In the genomic region with DNA sequence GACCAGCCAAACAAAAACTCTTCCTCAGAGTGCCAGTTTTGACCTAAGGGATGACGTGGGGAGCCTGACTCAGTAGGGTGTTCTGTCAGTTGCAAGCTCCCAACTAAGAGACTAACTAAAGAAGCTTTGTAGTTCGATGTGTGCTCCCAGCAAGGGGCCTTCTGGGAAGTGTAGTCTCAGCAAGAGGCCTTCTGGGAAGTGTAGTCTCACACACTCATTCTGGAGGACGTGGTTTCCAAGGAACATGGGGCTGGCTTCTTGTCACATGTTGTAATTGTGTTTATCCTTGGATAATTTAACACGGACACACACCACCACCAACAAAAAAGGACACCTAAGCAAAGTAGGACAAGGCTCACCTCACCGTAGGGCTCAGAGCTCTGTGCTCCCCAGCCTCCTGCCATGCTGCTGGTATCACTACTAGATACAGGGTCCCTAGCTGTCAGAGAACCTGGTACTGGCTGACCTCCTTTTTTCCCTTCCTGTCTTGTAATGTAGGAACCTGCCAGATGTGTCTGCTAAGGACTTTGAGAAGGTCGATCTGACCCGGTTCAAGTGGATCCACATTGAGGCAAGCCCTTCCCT, we compare ENCODE assay signal across 8 mouse cellular contexts. TPM values are rescaled to one million over a fixed set of nuclear protein-coding genes. Genes with fewer than 3 reads are reported as not detected.
DNase-seq lines count a peak whose midpoint lies in the region; ATAC-seq and TF ChIP-seq lines count a peak whose summit lies in the region.

No protein-coding gene starts in this region.

- H3K4me3 ChIP-seq in lung, embryonic 14.5 days (ENCODE audit: low read depth, low read length) = no peak overlapping the region
- H3K4me3 ChIP-seq in lung, adult 2 months (replicated peaks; ENCODE audit: extremely low read depth, low read depth, low read length) = no peak overlapping the region
- H3K4me3 ChIP-seq in embryonic facial prominence, embryonic 12.5 days = no peak overlapping the region
- H3K4me3 ChIP-seq in hindbrain, embryonic 16.5 days (ENCODE audit: low read length) = 0 out of 2 replicates have a peak overlapping the region, but pooled peaks have one; percentile 7
- no peak overlapping the region for H3K4me3 ChIP-seq in lung, postnatal 0 days (ENCODE audit: low read depth, low read length)
- no peak overlapping the region for H3K4me3 ChIP-seq in stomach, embryonic 15.5 days (replicated peaks)

- peak overlapping the region; percentile 42 for H3K4me2 ChIP-seq in lung, embryonic 14.5 days
- peak overlapping the region; percentile 41 for H3K4me2 ChIP-seq in embryonic facial prominence, embryonic 12.5 days (replicated peaks)
- H3K4me2 ChIP-seq in hindbrain, embryonic 16.5 days (ENCODE audit: low read length) = peak overlapping the region; percentile 50
- H3K4me2 ChIP-seq in lung, postnatal 0 days (replicated peaks; ENCODE audit: low read depth, low read length) = no peak overlapping the region
- H3K4me2 ChIP-seq in stomach, embryonic 15.5 days = 0 out of 2 replicates have a peak overlapping the region, but pooled peaks have one; percentile 24

- no peak overlapping the region for H3K9ac ChIP-seq in lung, embryonic 14.5 days
- no peak overlapping the region for H3K9ac ChIP-seq in embryonic facial prominence, embryonic 12.5 days
- H3K9ac ChIP-seq in hindbrain, embryonic 16.5 days (ENCODE audit: low read depth, low read length) = no peak overlapping the region
- no peak overlapping the region for H3K9ac ChIP-seq in lung, postnatal 0 days (replicated peaks; ENCODE audit: low read depth)
- H3K9ac ChIP-seq in stomach, embryonic 15.5 days = no peak overlapping the region

- no peak for TF ChIP-seq CTCF in lung, embryonic 14.5 days (IDR thresholded peaks at IDR 0.05; ENCODE audit: low read depth)
- no peak for TF ChIP-seq CTCF in lung, adult 2 months (IDR thresholded peaks at IDR 0.05; ENCODE audit: insufficient read depth, low read length)
- TF ChIP-seq CTCF in lung, postnatal 0 days (IDR thresholded peaks at IDR 0.05) = no peak

- no peak for TF ChIP-seq EP300 in lung, postnatal 0 days (IDR thresholded peaks at IDR 0.05)

- WGBS in lung, embryonic 14.5 days = 39% methylated on average over 7 of the region's 7 CpGs
- WGBS in lung, adult 2 months = 44% methylated on average over 7 of the region's 7 CpGs
- WGBS in embryonic facial prominence, embryonic 12.5 days = 41% methylated on average over 7 of the region's 7 CpGs
- 44% methylated on average over 7 of the region's 7 CpGs for WGBS in hindbrain, embryonic 16.5 days
- 38% methylated on average over 7 of the region's 7 CpGs for WGBS in lung, postnatal 0 days
- 45% methylated on average over 7 of the region's 7 CpGs for WGBS in stomach, embryonic 15.5 days

- no peaks in the 10 kb centered on the region for H3K9me3 ChIP-seq in lung, embryonic 14.5 days (ENCODE audit: low read depth, low read length)
- no peaks in the 10 kb centered on the region for H3K9me3 ChIP-seq in embryonic facial prominence, embryonic 12.5 days
- no peaks in the 10 kb centered on the region for H3K9me3 ChIP-seq in hindbrain, embryonic 16.5 days (ENCODE audit: control insufficient read depth, low read length)
- H3K9me3 ChIP-seq in lung, postnatal 0 days (ENCODE audit: low read length) = no peaks in the 10 kb centered on the region
- no peaks in the 10 kb centered on the region for H3K9me3 ChIP-seq in stomach, embryonic 15.5 days

- H3K27me3 ChIP-seq in lung, embryonic 14.5 days (ENCODE audit: insufficient read depth, low read length) = no peaks in the 10 kb centered on the region
- H3K27me3 ChIP-seq in embryonic facial prominence, embryonic 12.5 days = no peaks in the 10 kb centered on the region
- no peaks in the 10 kb centered on the region for H3K27me3 ChIP-seq in hindbrain, embryonic 16.5 days (replicated peaks; ENCODE audit: control insufficient read depth, insufficient read depth, low read length)
- H3K27me3 ChIP-seq in lung, postnatal 0 days (replicated peaks; ENCODE audit: insufficient read depth, low read length) = no peaks in the 10 kb centered on the region
- H3K27me3 ChIP-seq in stomach, embryonic 15.5 days (replicated peaks) = no peaks in the 10 kb centered on the region

- peak; percentile 64 for DNase-seq in lung, embryonic 14.5 days
- no peak for DNase-seq in lung, adult 2 months
- DNase-seq in lung, postnatal 0 days (ENCODE audit: low spot score) = peak; percentile 78
- no peak for DNase-seq in spleen, postnatal 14 days (ENCODE audit: low spot score in 2 of 2)

- H3K36me3 ChIP-seq in lung, embryonic 14.5 days (ENCODE audit: insufficient read depth) = no peaks in the 10 kb centered on the region
- H3K36me3 ChIP-seq in embryonic facial prominence, embryonic 12.5 days = no peaks in the 10 kb centered on the region
- H3K36me3 ChIP-seq in hindbrain, embryonic 16.5 days (ENCODE audit: control insufficient read depth, insufficient read depth, low read length) = no peaks in the 10 kb centered on the region
- no peaks in the 10 kb centered on the region for H3K36me3 ChIP-seq in lung, postnatal 0 days (ENCODE audit: insufficient read depth, low read length)
- no peaks in the 10 kb centered on the region for H3K36me3 ChIP-seq in stomach, embryonic 15.5 days

- ATAC-seq in lung, embryonic 14.5 days (ENCODE audit: insufficient read depth) = peak; percentile 39; the same call in 1 of the 2 replicates
- no peak for ATAC-seq in embryonic facial prominence, embryonic 12.5 days (ENCODE audit: insufficient number of reproducible peaks, insufficient read depth, low FRiP score, low TSS enrichment)
- peak; percentile 80 for ATAC-seq in hindbrain, embryonic 16.5 days
- peak; percentile 53 for ATAC-seq in lung, postnatal 0 days
- ATAC-seq in stomach, embryonic 15.5 days (ENCODE audit: insufficient read depth, low FRiP score, low read depth) = no peak
- no peak for ATAC-seq in megakaryocyte-erythroid progenitor cell, adult 5-6 weeks (replicated peaks; ENCODE audit: low FRiP score, low TSS enrichment, poor library complexity, severe bottlenecking)

- H3K4me1 ChIP-seq in lung, embryonic 14.5 days (ENCODE audit: insufficient read depth) = no peaks in the 10 kb centered on the region
- no peaks in the 10 kb centered on the region for H3K4me1 ChIP-seq in lung, adult 2 months (ENCODE audit: control insufficient read depth, insufficient read depth, low read length)
- H3K4me1 ChIP-seq in embryonic facial prominence, embryonic 12.5 days = no peaks in the 10 kb centered on the region
- H3K4me1 ChIP-seq in hindbrain, embryonic 16.5 days (ENCODE audit: control insufficient read depth, insufficient read depth, low read depth, low read length) = no peaks in the 10 kb centered on the region
- H3K4me1 ChIP-seq in lung, postnatal 0 days (ENCODE audit: insufficient read depth, low read depth, low read length) = no peaks in the 10 kb centered on the region
- H3K4me1 ChIP-seq in stomach, embryonic 15.5 days = no peaks in the 10 kb centered on the region

- no peak for TF ChIP-seq POLR2A in lung, adult 2 months (IDR thresholded peaks at IDR 0.05; ENCODE audit: borderline replicate concordance, extremely low read depth, low read depth, low read length)

- no peak overlapping the region for H3K27ac ChIP-seq in lung, embryonic 14.5 days (ENCODE audit: low read depth)
- no peak overlapping the region for H3K27ac ChIP-seq in embryonic facial prominence, embryonic 12.5 days
- no peak overlapping the region for H3K27ac ChIP-seq in hindbrain, embryonic 16.5 days (ENCODE audit: low read depth, low read length)
- H3K27ac ChIP-seq in lung, postnatal 0 days (ENCODE audit: low read length) = no peak overlapping the region
- no peak overlapping the region for H3K27ac ChIP-seq in stomach, embryonic 15.5 days

RNA-seq across cellular contexts. Expression of gene Khk, which starts 6.8 kb away (rescaled TPM):
- 13.0 and 15.0 TPM in 2 replicates for polyA plus RNA-seq in lung, embryonic 14.5 days (2014; fragmentation: Nextera tagmentation; extraction: Ambion mirVana)
- polyA plus RNA-seq in lung, adult 2 months (2012; rRNA removed) = 39.0 and 46.6 TPM in 2 replicates
- 13.7 and 14.2 TPM in 2 replicates for polyA plus RNA-seq in embryonic facial prominence, embryonic 12.5 days (2016; fragmentation: Nextera tagmentation; extraction: Ambion mirVana)
- polyA plus RNA-seq in hindbrain, embryonic 16.5 days (2015; fragmentation: Nextera tagmentation; extraction: Ambion mirVana) = 12.2 and 13.7 TPM in 2 replicates
- 43.6 and 48.7 TPM in 2 replicates for polyA plus RNA-seq in lung, postnatal 0 days (2015; fragmentation: Nextera tagmentation; extraction: Ambion mirVana)
- polyA plus RNA-seq in stomach, embryonic 15.5 days (2015; fragmentation: Nextera tagmentation; extraction: Ambion mirVana) = 21.0 and 25.5 TPM in 2 replicates
- total RNA-seq in megakaryocyte-erythroid progenitor cell, adult 5-6 weeks (2014; fragmentation: Nextera tagmentation) = 80.4 and 113 TPM in 2 replicates
- 64.4 and 90.0 TPM in 2 replicates for total RNA-seq in megakaryocyte-erythroid progenitor cell, adult 5-6 weeks (2017)

RNA-seq across cellular contexts. Expression of gene Emilin1, which starts 14.8 kb away (rescaled TPM):
- 162 and 185 TPM in 2 replicates for polyA plus RNA-seq in lung, embryonic 14.5 days (2014; fragmentation: Nextera tagmentation; extraction: Ambion mirVana)
- polyA plus RNA-seq in lung, adult 2 months (2012; rRNA removed) = 89.9 and 107 TPM in 2 replicates
- polyA plus RNA-seq in embryonic facial prominence, embryonic 12.5 days (2016; fragmentation: Nextera tagmentation; extraction: Ambion mirVana) = 248 and 252 TPM in 2 replicates
- polyA plus RNA-seq in hindbrain, embryonic 16.5 days (2015; fragmentation: Nextera tagmentation; extraction: Ambion mirVana) = 16.3 and 24.6 TPM in 2 replicates
- polyA plus RNA-seq in lung, postnatal 0 days (2015; fragmentation: Nextera tagmentation; extraction: Ambion mirVana) = 121 and 135 TPM in 2 replicates
- 252 and 255 TPM in 2 replicates for polyA plus RNA-seq in stomach, embryonic 15.5 days (2015; fragmentation: Nextera tagmentation; extraction: Ambion mirVana)
- 13.5 and 18.9 TPM in 2 replicates for total RNA-seq in megakaryocyte-erythroid progenitor cell, adult 5-6 weeks (2014; fragmentation: Nextera tagmentation)
- total RNA-seq in megakaryocyte-erythroid progenitor cell, adult 5-6 weeks (2017) = 5.7 and 10.3 TPM in 2 replicates

RNA-seq across cellular contexts. Expression of gene Cgref1, which starts 17.4 kb away (rescaled TPM):
- 2.3 and 2.6 TPM in 2 replicates for polyA plus RNA-seq in lung, embryonic 14.5 days (2014; fragmentation: Nextera tagmentation; extraction: Ambion mirVana)
- polyA plus RNA-seq in lung, adult 2 months (2012; rRNA removed) = 2.7 and 5.7 TPM in 2 replicates
- 4.5 and 5.7 TPM in 2 replicates for polyA plus RNA-seq in embryonic facial prominence, embryonic 12.5 days (2016; fragmentation: Nextera tagmentation; extraction: Ambion mirVana)
- polyA plus RNA-seq in hindbrain, embryonic 16.5 days (2015; fragmentation: Nextera tagmentation; extraction: Ambion mirVana) = 77.3 and 89.1 TPM in 2 replicates
- polyA plus RNA-seq in lung, postnatal 0 days (2015; fragmentation: Nextera tagmentation; extraction: Ambion mirVana) = 1.8 and 2.3 TPM in 2 replicates
- 11.7 and 14.8 TPM in 2 replicates for polyA plus RNA-seq in stomach, embryonic 15.5 days (2015; fragmentation: Nextera tagmentation; extraction: Ambion mirVana)
- total RNA-seq in megakaryocyte-erythroid progenitor cell, adult 5-6 weeks (2014; fragmentation: Nextera tagmentation) = 0.35 TPM in 1 of 2 replicates, not detected in the other
- 0.46 TPM in 1 of 2 replicates, not detected in the other for total RNA-seq in megakaryocyte-erythroid progenitor cell, adult 5-6 weeks (2017)

RNA-seq across cellular contexts. Expression of gene Ost4, which starts 20.4 kb away (rescaled TPM):
- 472 and 477 TPM in 2 replicates for polyA plus RNA-seq in lung, embryonic 14.5 days (2014; fragmentation: Nextera tagmentation; extraction: Ambion mirVana)
- polyA plus RNA-seq in lung, adult 2 months (2012; rRNA removed) = 218 and 230 TPM in 2 replicates
- polyA plus RNA-seq in embryonic facial prominence, embryonic 12.5 days (2016; fragmentation: Nextera tagmentation; extraction: Ambion mirVana) = 346 and 376 TPM in 2 replicates
- 232 and 244 TPM in 2 replicates for polyA plus RNA-seq in hindbrain, embryonic 16.5 days (2015; fragmentation: Nextera tagmentation; extraction: Ambion mirVana)
- 340 and 365 TPM in 2 replicates for polyA plus RNA-seq in lung, postnatal 0 days (2015; fragmentation: Nextera tagmentation; extraction: Ambion mirVana)
- polyA plus RNA-seq in stomach, embryonic 15.5 days (2015; fragmentation: Nextera tagmentation; extraction: Ambion mirVana) = 443 and 450 TPM in 2 replicates
- total RNA-seq in megakaryocyte-erythroid progenitor cell, adult 5-6 weeks (2014; fragmentation: Nextera tagmentation) = 270 and 300 TPM in 2 replicates
- 278 and 305 TPM in 2 replicates for total RNA-seq in megakaryocyte-erythroid progenitor cell, adult 5-6 weeks (2017)

RNA-seq across cellular contexts. Expression of gene Preb, which starts 32.1 kb away (rescaled TPM):
- 79.8 and 99.6 TPM in 2 replicates for polyA plus RNA-seq in lung, embryonic 14.5 days (2014; fragmentation: Nextera tagmentation; extraction: Ambion mirVana)
- polyA plus RNA-seq in lung, adult 2 months (2012; rRNA removed) = 196 and 253 TPM in 2 replicates
- polyA plus RNA-seq in embryonic facial prominence, embryonic 12.5 days (2016; fragmentation: Nextera tagmentation; extraction: Ambion mirVana) = 129 and 133 TPM in 2 replicates
- 115 and 123 TPM in 2 replicates for polyA plus RNA-seq in hindbrain, embryonic 16.5 days (2015; fragmentation: Nextera tagmentation; extraction: Ambion mirVana)
- 76.5 and 79.7 TPM in 2 replicates for polyA plus RNA-seq in lung, postnatal 0 days (2015; fragmentation: Nextera tagmentation; extraction: Ambion mirVana)
- polyA plus RNA-seq in stomach, embryonic 15.5 days (2015; fragmentation: Nextera tagmentation; extraction: Ambion mirVana) = 135 and 147 TPM in 2 replicates
- 109 and 117 TPM in 2 replicates for total RNA-seq in megakaryocyte-erythroid progenitor cell, adult 5-6 weeks (2014; fragmentation: Nextera tagmentation)
- 28.0 and 39.1 TPM in 2 replicates for total RNA-seq in megakaryocyte-erythroid progenitor cell, adult 5-6 weeks (2017)

Comparison
In these comparisons a context has a peak if more than half of its experiments do, and no peak if none do; other contexts are left out.
1. DNase-seq: peak in lung, embryonic 14.5 days (single experiment) and lung, postnatal 0 days (single experiment); none in lung, adult 2 months (single experiment) and spleen, postnatal 14 days (0 of 2).
2. ATAC-seq: peak in lung, embryonic 14.5 days (single experiment), hindbrain, embryonic 16.5 days (single experiment) and lung, postnatal 0 days (single experiment); none in embryonic facial prominence, embryonic 12.5 days (single experiment), stomach, embryonic 15.5 days (single experiment) and megakaryocyte-erythroid progenitor cell, adult 5-6 weeks (single experiment).